Mouse (Mus musculus) inflammation-experienced regulatory T-cells (primary cell): ENCODE data around the gene Tnfaip1. TPM values are rescaled to one million over a fixed set of nuclear protein-coding genes. Genes with fewer than 3 reads are reported as not detected.

Experiments
- polyA plus RNA-seq, 2 experiments: library from polyadenylated mRNA; unstranded; fragments of 100-300 nt; shearing (Covaris generic); gene quantifications; one replicate each; pipeline ENCODE4 v1.2.1; 2017

Gene Tnfaip1
- polyA plus RNA-seq = 10 to 100 TPM; 14.9 to 16.2 TPM

GRCm38 (mm10) chr11:78536080-78536689 is at the start of gene Tnfaip1, which contains the start of gene Ift20:
Gene Tnfaip1, minus strand, starts transcription at chr11:78536332.
Gene Ift20, plus strand, starts transcription at chr11:78536361.

GRCm38 (mm10) chr11:78550168-78551058 is 14.3 kb upstream of the Tnfaip1 start, which contains the start of gene Tmem97:
Gene Tmem97, minus strand, starts transcription at chr11:78550777.

GRCm38 (mm10) chr11:78512025-78512957 is 23.8 kb downstream of the Tnfaip1 start, which contains the start of the genes Tmem199 and Poldip2:
Gene Tmem199, minus strand, starts transcription at chr11:78512172.
Gene Poldip2, plus strand, starts transcription at chr11:78512193.

GRCm38 (mm10) chr11:78502909-78503650 is 33.1 kb downstream of the Tnfaip1 start, which contains the start of gene Sebox:
Gene Sebox, plus strand, starts transcription at chr11:78503447.

DNA sequence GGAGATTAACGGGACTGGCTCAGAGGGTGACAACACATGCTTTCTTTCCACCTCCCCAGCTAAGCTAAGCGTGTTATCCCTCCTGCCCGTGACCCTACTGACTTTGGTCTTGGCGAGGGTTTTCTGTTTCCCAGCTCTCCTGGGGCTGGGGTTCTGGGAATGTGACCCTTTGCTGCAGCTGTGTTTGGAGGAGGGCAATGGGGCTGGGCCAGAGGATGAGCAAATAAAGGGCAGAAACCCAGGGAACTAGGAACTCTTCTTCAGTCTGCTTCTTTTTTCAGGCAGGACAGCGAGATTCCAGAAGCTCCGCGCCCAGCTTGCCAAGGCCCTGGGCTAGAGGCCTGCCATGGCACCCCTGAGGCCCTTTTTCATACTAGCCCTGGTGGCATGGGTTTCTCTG is 37.1 kb downstream of the Tnfaip1 start, which contains the start of gene Vtn:
TSS of gene Vtn (plus strand) at position 88 of the 400 bp plus-strand sequence.

GRCm38 (mm10) chr11:78497544-78498522 is 38.3 kb downstream of the Tnfaip1 start, which contains the start of gene Sarm1:
Gene Sarm1, minus strand, starts transcription at chr11:78497754.

Other genes starting within 250 kb of the Tnfaip1 start
- gene BC030499, start 245.5 kb downstream of the Tnfaip1 start, polyA plus RNA-seq = 1 to 10 TPM in 1 of 2 experiments, under 1 TPM in 1; 0.61 to 1.1 TPM
- 1 to 10 TPM; 1.8 to 2.6 TPM for gene Spag5, start 234.8 kb downstream of the Tnfaip1 start, polyA plus RNA-seq
- 10 to 100 TPM in 1 of 2 experiments, 1 to 10 TPM in 1; 4.7 to 11.9 TPM for gene Aldoc, start 213.4 kb downstream of the Tnfaip1 start, polyA plus RNA-seq
- gene Pigs, start 207.9 kb downstream of the Tnfaip1 start, polyA plus RNA-seq = 100 to 1,000 TPM in 1 of 2 experiments, 10 to 100 TPM in 1; 97.8 to 113 TPM
- 10 to 100 TPM; 58.4 to 82.5 TPM for gene Unc119, start 192.8 kb downstream of the Tnfaip1 start, polyA plus RNA-seq
- under 1 TPM; 0.30 to 0.45 TPM for gene Foxn1, start 149.8 kb downstream of the Tnfaip1 start, polyA plus RNA-seq
- gene Slc13a2, start 114.1 kb downstream of the Tnfaip1 start, polyA plus RNA-seq = not detected
- 1 to 10 TPM; 2.6 to 3.1 TPM for gene Slc46a1, start 70.6 kb downstream of the Tnfaip1 start, polyA plus RNA-seq
- 1 to 10 TPM; 3.5 to 8.3 TPM for gene Sarm1, start 38.6 kb downstream of the Tnfaip1 start, polyA plus RNA-seq
- 1 to 10 TPM in 1 of 2 experiments, not detected in 1; 7.0 TPM for gene Vtn, start 37.2 kb downstream of the Tnfaip1 start, polyA plus RNA-seq
- under 1 TPM in 1 of 2 experiments, not detected in 1; 0.28 TPM for gene Sebox, start 32.9 kb downstream of the Tnfaip1 start, polyA plus RNA-seq
- gene Tmem199, start 24.2 kb downstream of the Tnfaip1 start, polyA plus RNA-seq = 10 to 100 TPM; 25.5 to 38.7 TPM
- 10 to 100 TPM; 38.5 to 41.9 TPM for gene Poldip2, start 24.1 kb downstream of the Tnfaip1 start, polyA plus RNA-seq
- 100 to 1,000 TPM in 1 of 2 experiments, 10 to 100 TPM in 1; 74.9 to 107 TPM for gene Ift20, start within 50 bp of the Tnfaip1 start, polyA plus RNA-seq
- gene Tmem97, start 14.4 kb upstream of the Tnfaip1 start, polyA plus RNA-seq = 10 to 100 TPM in 1 of 2 experiments, 1 to 10 TPM in 1; 9.5 to 14.8 TPM
- 10 to 100 TPM; 10.0 to 11.1 TPM for gene Nlk, start 161.0 kb upstream of the Tnfaip1 start, polyA plus RNA-seq
- gene Ccnq, start 215.4 kb upstream of the Tnfaip1 start, polyA plus RNA-seq = 10 to 100 TPM; 42.4 to 48.2 TPM